Mouse (Mus musculus) heart, postnatal 0 days (tissue): Measurements from ENCODE around the gene Gnb2.

Source experiments
- CTCF ChIP-seq: IDR thresholded peaks from 2 replicates; pipeline ENCODE4 v1.5.1; 2016; ENCODE audit warnings: antibody characterized with exemption, control low read depth, low read depth
- EP300 ChIP-seq: IDR thresholded peaks from 2 replicates; pipeline ENCODE4 v1.6.1; 2016; ENCODE audit warnings: antibody characterized with exemption, low read depth

DNA sequence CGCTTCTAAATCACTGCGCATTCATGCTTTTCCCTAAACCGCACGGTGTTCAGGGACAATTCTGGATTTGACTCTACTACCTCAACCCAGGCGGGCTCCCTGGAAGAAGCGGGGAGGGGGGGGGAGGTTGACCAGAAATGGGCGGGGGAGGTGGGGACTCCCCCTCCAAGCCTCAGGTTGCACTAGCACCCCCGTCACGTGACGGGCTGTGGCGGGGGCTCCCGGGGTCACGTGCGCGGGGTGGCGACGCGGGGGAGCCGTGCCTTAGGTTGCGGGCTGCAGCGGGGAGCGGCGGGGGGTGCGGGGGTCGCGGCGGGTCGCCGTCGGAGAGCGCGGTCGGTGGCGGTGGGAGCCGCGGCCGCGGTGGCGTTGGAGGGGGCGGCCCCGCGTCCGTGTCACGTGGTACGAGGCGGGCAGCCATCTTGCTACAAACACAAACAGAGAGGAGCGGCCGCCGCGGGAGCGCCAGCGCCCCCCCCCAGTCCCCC is 23.3 kb downstream of the Gnb2 start:
- TF ChIP-seq CTCF (no peak), EP300 (no peak)
